Mouse (Mus musculus): Measurements from ENCODE around the gene Luc7l3. TPM values are rescaled to one million over a fixed set of nuclear protein-coding genes. Genes with fewer than 3 reads are reported as not detected.

Gene Luc7l3
- total RNA-seq, 2 experiments from 2014 or later: 29.6 to 36.5 TPM

GRCm38 (mm10) chr11:94339732-94340585 lies 18.2 kb upstream of the Luc7l3 start:
- no peak for DNase-seq

DNA sequence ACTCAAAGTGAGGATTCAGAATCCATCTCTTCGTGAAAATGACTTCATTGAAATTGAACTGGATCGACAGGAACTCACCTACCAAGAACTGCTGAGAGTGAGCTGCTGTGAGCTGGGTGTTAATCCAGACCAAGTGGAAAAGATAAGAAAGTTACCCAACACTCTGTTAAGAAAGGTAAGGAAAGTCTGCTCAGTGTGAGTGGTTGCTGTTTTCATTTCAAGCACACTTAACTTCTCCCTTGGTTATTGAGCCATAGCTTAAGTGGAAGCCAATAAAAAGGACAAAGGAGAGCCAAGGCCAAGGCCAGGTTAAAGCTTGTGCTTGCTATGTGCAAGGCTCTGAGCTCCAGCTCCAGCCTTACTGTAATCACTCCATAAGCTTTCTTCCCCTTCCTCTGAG lies 16.6 kb upstream of the Luc7l3 start:
- intact Hi-C loops (cut with DNase I): loop anchor here (2.0 kb wide), 1 partner anchor 144 kb away; no protein-coding TSS in a partner anchor
- DNase-seq: no peak

More at GRCm38 (mm10) chr11:94339732-94340585, 18.2 kb upstream of the Luc7l3 start:
- intact Hi-C loops (cut with DNase I): loop anchor here (2.0 to 5.0 kb wide), 2 partner anchors 143 to 202 kb away; no protein-coding TSS in a partner anchor

DNA sequence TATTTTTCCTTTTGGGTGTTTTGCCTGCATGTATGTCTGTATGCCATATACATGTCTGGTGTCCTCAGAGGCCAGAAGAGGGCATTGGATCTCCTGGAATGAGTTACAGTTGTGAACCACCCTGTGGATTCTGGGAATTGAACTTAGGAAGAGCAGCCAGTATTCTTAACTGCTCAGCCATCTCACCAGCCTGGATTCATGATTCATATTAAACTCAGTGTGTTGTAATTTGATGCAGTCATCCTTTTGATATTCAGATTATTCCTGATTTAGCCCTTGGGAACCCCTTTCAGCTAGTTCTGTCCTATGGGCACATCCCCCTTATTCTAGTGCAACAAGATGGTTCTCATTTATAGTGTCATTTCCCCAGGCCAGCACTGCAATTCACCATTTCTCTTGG lies 14.8 kb upstream of the Luc7l3 start:
- intact Hi-C loops (cut with DNase I): no loop called here
- DNase-seq: no peak

GRCm38 (mm10) chr11:94334386-94334968 lies 12.7 kb upstream of the Luc7l3 start:
- no peak for DNase-seq
- intact Hi-C loops (cut with DNase I): no loop called here

GRCm38 (mm10) chr11:94332726-94333125 lies 10.9 kb upstream of the Luc7l3 start:
- no peak for DNase-seq
- intact Hi-C loops (cut with DNase I): no loop called here

DNA sequence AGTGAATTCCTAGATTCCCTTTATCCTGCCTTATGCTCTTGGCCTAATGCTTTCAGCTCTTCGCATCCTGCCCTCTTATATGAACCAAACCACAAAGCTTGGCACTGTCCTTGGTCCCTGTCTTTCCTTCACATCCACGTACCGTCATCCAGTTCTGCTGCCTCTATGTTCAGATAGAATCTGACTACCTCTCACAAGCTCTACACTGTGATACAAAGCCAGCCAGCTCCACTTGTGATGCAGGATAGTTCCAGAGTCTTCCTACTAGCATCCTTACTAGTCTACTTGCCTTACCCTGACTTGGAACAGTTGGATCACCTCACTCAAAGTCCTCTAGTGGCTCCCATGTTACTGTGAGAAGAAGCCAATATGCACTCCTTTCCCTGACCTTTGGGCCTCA lies 8.4 kb upstream of the Luc7l3 start:
- no peak for DNase-seq
- intact Hi-C loops (cut with DNase I): no loop called here

- peak in 1 of 2 experiments; percentile 22 for DNase-seq
- intact Hi-C loops (cut with DNase I): no loop called here
Observed at GRCm38 (mm10) chr11:94329270-94329891, 7.6 kb upstream of the Luc7l3 start.

DNA sequence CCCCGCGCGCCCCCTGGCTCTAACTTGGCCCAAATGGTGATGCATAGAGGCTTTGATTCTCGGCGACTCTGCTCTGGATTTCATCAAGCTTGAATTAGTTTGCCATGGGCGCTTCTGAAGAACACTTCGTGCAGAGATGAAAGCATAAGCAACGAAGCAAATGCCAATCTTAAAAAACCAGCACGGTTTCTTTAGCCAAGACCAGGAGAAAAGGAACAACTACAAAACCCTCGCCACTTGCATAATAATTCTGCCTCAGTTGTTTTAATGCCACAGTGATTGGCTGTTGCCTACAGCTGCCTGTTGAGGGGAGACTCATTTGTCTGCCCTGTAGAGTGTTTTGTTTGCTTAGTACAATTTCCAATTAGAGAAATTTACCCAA lies 6.8 kb upstream of the Luc7l3 start:
- intact Hi-C loops (cut with DNase I): no loop called here
- DNase-seq: no peak

DNA sequence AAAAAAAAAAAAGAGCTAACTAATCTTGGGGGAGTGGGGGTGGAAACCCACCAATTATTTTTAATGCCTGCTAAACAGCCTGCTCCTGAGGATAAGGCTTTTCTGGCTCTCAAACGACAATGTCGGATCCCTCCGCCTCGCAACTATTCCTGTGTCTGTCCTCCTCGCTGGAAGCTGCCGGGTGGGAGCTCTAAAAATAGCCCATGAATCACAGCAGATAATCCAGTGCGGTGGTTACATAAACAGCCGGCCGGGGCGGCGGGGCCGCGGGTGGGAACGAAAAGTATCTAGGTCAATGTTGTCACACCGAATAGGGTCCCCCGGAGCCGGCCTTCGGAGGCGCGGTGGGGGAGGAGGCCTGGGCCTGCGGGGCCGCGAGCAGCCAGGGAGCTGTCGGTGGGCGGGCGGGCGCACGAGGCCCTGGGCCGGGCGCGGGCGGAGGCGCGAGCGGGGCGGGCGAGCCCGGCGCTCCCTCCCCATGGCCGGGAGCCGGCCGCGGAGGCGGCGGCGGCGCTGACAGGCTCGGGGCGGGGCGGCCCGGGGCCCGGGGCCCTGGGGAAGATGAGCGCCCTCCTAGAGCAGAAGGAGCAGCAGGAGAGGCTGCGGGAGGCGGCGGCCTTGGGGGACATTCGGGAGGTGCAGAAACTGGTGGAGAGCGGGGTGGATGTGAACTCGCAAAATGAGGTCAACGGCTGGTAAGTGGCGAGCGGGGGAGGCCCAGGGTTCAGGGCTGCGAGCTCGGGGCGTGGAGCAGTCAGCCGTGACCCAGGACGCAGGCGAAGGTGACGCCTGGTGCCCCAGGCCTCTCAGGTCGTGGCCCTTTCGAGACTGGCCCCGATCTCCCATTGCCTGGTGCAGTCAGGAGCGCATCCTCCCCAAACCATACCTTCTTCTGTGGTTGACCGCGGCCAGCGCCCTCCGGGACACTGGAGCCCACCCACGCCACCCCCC lies 6.2 kb upstream of the Luc7l3 start, which contains the start of gene Ankrd40:
Ankrd40 (plus strand) TSS at position 309 of the 951 bp plus-strand sequence.
- intact Hi-C loops (cut with DNase I): no loop called here
- DNase-seq: peak; percentile 93 to 94

- no peak for DNase-seq
- intact Hi-C loops (cut with DNase I): no loop called here
Observed at GRCm38 (mm10) chr11:94326961-94327411, 5.2 kb upstream of the Luc7l3 start.

DNA sequence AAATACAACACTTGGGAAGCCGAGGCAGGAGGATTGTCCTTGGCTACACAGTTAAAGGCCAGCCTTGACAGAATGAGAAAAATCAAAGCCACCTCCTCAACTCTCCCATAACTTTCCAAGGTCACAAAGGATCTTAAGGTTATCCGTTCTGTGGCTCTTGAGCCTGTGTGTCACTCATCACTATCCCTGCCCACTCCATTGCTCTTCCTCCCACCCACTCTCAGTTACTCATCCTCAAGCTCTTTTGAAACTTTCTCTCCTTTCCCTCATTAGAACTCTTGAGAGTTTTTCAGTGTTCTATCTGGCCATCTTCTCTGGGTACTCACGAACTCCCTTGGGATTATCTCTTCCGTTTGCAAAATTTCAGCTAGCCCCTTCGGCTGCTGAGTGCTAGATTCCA lies 2.8 kb upstream of the Luc7l3 start:
- no peak for DNase-seq
- intact Hi-C loops (cut with DNase I): no loop called here

DNA sequence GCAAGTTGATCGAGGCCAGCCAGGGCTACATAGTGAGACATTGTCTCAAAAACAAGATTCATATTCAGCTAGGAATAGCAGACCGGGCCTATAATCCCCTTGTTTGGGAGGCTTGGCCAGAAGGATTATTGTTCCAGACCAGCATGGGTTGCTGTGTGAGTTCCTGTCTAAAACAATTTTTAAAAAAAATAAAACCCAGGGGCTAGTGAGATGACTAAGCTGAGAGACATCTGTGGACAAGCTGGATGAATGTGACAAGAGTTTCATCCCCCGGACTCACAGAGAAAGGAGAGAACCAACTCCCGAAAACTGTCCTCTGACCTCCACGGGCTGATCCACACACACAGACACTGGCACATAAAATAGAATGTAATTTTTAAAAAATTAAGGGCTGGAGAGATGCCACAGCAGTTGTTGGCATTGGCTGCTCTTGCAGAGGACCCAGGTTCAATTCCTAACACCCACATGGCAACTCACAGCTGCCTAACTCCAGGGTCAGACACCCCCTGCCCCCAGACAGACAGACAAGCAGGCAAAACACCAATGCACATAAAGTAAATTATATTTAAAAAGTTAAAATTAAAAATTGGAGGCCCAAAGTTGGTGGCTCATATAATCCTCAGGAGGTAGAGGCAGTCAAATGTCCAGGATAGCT lies 1.6 kb upstream of the Luc7l3 start:
- intact Hi-C loops (cut with DNase I): no loop called here
- DNase-seq: no peak

GRCm38 (mm10) chr11:94322636-94323035 lies 848 bp upstream of the Luc7l3 start:
- DNase-seq: no peak
- intact Hi-C loops (cut with DNase I): no loop called here

DNA sequence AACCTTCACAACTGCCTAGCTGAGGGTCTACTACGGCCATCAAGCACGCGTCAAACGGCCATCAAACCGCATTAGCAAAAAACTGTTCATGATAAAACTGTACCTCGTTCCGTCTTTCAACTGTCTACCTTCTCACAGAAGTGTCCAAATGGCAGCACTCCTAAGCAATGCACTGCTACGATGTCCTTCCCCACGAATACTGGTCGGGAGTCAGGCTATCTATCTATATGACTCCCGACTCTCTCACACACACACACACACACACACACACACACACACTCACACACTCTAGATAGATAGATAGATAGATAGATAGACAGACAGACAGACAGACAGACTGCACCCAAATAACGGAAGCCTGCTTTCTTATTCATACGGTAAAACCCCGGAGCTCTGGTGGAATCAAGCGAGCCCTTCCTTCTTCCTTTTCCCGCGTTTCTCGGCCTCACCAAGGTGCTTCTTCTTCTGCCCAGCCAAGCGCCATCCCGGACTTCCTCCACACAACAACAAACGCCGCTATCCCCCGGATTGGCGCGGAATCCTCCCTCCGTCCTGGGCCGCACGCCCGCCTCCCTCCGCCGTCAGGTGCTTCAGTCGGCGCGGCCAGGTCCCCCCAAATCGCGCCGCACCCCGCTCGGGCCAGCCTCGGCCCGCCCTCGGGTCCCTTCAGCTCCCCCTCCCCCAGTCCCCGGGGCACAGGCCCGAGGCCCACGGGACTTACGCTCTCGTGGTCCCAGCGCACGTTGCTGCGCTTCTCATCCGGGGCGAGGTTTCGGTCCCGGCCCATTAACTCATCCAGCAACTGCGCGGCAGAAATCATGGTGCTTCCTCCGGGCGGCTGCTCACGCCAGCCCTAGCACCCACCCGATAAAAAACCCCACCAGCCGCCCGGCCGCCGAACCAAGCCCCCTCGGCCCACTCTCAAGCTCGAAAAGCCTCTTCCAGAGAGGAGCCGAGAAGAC lies 538 bp downstream of the Luc7l3 start:
- DNase-seq: peak in 1 of 2 experiments; percentile 35
- intact Hi-C loops (cut with DNase I): no loop called here

- intact Hi-C loops (cut with DNase I): no loop called here
- DNase-seq: no peak
Observed at GRCm38 (mm10) chr11:94318056-94318455, 3.7 kb downstream of the Luc7l3 start.

- intact Hi-C loops (cut with DNase I): no loop called here
Observed at GRCm38 (mm10) chr11:94317515-94317914, 4.3 kb downstream of the Luc7l3 start.

DNA sequence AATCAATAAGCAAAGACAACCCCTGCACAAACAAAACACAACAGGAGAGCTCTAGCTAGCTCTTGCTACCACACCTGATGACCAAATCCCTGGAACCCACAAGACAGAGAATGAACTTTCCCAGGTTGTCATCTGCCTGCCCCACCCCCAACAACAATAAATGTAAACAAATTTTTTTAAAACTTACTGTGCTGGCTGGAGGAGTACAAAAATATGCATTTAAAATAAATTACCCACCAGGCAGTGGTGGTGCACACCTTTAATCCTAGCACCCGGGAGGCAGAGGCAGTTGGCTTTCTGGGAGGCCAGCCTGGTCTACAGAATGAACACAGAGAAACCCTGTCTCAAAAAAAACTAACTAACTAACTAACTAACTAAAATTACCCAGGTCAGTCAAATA lies 4.8 kb downstream of the Luc7l3 start:
- intact Hi-C loops (cut with DNase I): no loop called here
- DNase-seq: no peak

More at GRCm38 (mm10) chr11:94317515-94317914, 4.3 kb downstream of the Luc7l3 start:
- no peak for DNase-seq

GRCm38 (mm10) chr11:94316528-94316927 lies 5.3 kb downstream of the Luc7l3 start:
- intact Hi-C loops (cut with DNase I): no loop called here
- DNase-seq: no peak

Data from gastrocnemius, postnatal 36 days (tissue).